Mouse (Mus musculus): ENCODE measurements at regions not wholly inside any gene's neighbourhood (a gene's known extent, or its start where the extent isn't known, plus 50 kb on each side); places are given as distances from the start of the nearest gene placed in this dataset.

DNA sequence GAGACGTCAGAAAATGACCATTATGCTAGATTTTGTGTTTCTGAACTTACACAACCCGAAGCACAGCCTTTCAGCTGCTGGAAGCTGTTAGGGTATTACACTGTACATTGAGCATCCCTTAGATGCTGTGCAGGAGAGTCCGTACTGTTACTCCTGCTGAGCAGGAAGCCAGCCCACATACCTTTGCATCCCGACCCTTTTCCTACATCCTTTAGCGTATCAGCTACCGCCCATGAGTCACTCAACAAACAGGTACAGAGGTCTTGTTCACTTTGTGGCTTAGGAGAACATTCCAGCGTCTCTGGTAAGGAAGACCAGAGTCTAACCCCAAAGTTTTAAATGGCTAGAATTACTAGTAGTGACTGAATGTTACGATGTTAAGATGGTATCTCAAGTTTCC is 311.4 kb upstream of the Pitrm1 start:
- TF ChIP-seq CTCF (IDR thresholded peaks at IDR 0.05; ENCODE audit: low read depth, low read length) (no peak), GATA1 (IDR thresholded peaks at IDR 0.05; ENCODE audit: borderline replicate concordance, low read length) (no peak), TAL1 (conservative IDR thresholded peaks at IDR 0.05; ENCODE audit: low read depth, low read length) (no peak)

Data from G1E (cell line).